Mouse (Mus musculus) right cerebral cortex, postnatal 10 days (tissue): Measurements from ENCODE around the gene Irf2.

Source experiments
- DNase-seq, 2 experiments: peaks; one replicate each; pipeline ENCODE4 v3.0.0; 2021; ENCODE audit warnings: low spot score in 2 of 2

Gene Irf2

GRCm38 (mm10) chr8:46843855-46844254 is 104.3 kb downstream of the Irf2 start:
- no peak for DNase-seq

DNA sequence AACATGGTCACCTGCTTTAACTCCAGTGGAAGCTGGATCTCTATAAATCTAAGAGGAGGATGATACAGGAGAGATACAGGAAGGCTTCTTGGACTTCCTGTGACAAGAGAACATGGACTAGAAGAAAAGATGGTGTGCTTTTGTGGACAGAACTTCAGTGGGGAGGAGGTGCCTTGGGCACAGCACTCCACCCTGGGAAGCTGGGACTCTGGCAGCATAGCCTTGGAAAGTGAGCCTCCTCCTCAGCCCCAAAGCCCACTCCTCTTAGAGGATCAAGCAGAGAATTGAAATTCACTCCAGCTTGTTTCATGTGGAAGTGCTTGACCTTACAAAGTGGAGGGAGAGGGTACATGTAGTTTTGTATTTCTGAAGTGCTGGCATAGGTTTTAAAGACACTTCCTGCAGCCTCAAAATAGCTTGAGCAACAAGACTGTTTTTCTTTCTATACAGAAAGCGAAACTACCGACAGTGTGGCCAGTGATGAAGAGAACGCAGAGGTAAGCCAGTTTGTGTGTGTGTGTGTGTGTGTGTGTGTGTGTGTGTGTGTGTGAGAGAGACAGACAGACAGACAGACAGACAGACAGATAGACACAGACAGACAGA is 104.9 kb downstream of the Irf2 start:
- DNase-seq, result no peak

DNA sequence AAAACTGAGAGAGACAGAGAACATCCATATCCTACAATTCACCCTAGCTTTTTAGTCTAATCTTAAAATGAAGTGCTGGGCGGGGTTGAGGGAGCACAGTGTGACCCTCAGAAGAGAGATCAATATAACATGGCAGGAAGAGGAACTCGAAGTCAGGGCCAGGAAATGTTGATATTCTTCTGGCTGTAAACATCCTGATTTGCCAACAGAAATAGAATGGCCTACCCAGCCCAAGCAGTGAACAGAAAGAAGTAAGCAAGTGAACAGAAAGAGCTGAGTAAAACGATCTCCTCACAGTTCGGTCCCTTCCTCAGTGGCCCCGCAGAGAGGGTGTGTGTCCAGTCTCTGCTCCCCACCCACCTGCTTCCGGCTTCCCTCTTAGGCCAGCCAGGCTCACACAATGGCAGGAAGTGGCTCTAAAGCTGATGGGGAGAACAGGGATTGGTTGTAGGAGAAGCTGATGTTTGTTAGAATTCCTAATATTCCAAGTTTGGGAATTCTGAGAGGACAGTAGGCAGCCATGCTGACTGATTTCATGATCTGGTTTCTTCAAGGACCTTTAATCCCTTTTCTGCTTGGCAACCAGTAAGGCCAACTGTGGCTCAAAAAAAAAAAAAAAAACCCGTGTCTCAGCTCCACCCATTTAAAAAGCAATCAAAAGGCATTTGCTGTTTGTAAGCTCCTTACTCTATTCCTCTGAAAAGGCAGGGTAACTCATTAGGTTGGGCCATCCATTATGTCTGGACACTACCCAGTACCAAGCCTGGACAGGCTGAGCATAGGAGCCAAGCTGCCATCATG is 105.6 kb downstream of the Irf2 start:
- peak; percentile 34 to 39 for DNase-seq

DNA sequence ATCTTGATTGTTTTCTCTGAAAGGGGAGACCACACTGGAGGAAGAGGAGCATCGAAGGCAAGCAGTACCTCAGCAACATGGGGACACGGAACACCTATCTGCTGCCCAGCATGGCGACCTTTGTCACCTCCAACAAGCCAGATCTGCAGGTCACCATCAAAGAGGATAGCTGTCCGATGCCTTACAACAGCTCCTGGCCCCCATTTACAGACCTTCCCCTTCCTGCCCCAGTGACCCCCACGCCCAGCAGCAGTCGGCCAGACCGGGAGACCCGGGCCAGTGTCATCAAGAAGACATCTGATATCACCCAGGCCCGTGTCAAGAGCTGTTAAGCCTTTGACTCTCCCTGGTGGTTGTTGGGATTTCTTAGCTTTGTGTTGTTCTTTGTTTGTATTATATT is 106.4 kb downstream of the Irf2 start:
- DNase-seq, result no peak

DNA sequence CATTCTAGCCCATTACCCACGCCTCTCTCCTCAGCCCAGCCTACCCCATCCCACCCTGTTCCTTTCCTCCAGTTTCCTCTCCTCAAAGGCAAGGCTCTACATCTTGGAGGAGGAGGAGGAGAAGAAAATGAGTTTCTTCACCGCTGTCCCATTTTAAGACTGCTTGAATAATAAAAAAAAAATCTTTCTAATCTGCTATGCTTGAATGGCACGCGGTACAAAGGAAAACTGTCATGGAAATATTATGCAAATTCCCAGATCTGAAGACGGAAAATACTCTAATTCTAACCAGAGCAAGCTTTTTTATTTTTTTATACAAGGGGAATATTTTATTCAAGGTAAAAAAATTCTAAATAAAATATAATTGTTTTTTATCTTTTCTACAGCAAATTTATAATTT is 107.4 kb downstream of the Irf2 start:
- DNase-seq, result no peak

- no peak for DNase-seq
These were observed 108.6 kb downstream of the Irf2 start for GRCm38 (mm10) chr8:46848011-46848641.

DNA sequence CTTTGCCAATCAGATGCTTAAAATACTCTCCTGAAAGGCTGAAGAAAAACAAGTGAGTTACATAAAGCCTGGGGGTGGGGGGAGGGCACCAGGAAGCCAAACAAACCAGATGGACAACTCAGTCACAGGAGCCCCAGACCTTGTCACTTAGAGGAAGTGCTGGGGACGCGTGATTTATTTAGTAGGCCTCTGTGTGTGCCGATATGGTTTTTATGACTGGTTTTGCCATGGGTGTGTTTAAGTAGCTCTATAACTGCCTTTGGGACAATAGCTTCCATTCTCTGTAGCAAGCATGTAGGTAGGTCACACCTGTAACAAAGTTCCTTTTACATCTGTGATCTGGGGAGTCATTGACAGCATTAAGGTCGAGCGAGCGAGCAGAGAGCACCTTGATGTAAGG is 109.4 kb downstream of the Irf2 start:
- DNase-seq, result no peak

GRCm38 (mm10) chr8:46849458-46849857 is 109.9 kb downstream of the Irf2 start:
- no peak for DNase-seq

- DNase-seq, result peak; percentile 39 to 58
These were observed 110.8 kb downstream of the Irf2 start for GRCm38 (mm10) chr8:46850258-46850897.

GRCm38 (mm10) chr8:46851560-46851959 is 112.0 kb downstream of the Irf2 start:
- DNase-seq, result no peak

DNA sequence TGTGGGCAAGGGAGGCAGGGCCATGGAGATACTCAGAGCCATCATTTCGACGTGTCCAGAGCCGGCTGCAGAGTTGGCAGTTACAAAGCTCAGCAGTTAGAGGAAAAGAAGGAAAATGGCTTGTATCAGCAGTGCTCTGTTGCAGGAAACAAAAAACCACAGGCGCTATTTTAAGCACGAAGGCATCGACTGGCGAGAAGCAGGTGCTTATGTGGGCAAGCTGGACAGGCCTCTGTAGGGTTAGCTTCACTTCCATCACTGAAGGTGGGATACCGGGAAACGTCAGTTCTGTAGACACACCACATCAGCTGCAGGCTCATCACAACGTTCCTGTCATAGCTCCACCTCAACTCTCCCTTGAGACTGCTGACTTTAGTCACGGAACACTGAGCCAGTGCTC is 112.8 kb downstream of the Irf2 start:
- peak; percentile 39 to 61 for DNase-seq

DNA sequence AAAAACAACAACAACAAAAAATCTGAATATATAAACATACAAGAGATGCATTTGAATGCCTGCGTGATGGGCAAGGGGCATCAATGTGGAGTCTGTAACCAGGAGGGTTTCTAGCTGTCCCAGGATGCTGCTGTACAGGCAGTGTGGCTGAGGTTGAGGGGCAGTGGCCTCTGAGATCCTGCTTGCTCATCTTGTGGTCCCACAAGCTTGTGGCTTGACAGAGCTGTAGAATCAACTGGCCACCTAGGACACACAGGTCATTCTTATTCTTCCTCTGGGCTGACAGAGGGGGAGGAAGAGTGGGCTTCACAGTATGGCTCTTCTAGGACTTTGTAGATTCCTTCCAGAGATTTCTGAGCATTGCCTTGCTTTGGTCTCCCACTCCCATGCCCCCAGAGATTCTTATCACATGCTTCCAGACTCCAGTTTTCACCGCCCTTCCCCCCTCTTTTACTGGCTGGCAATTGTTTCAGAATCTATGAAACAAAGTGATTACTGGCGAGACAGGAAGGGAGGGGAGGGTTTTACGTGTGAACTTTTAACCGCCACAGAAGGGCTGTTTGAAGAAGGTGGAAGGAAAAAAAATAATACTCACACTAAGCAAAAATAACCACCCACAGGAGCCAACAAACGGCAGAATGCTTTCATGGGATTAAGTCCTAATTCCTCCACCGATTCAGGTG is 119.8 kb downstream of the Irf2 start:
- DNase-seq, result no peak

DNA sequence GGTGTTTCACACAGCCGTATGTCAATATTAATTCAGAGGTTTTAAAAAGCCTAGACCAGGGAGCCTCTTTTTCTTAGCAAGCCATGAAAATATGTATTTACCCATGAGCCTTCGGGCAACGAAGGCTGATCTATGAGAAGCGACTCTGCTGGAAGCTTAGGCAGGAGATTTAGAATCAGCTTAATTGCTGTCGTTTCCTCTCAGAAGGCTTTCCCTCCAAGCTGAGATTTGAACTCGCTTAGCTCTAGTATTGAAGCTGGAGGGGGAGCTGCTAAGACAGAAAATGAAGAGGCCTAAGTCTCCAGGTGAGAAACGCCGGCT is 120.3 kb downstream of the Irf2 start:
- DNase-seq, result no peak

DNA sequence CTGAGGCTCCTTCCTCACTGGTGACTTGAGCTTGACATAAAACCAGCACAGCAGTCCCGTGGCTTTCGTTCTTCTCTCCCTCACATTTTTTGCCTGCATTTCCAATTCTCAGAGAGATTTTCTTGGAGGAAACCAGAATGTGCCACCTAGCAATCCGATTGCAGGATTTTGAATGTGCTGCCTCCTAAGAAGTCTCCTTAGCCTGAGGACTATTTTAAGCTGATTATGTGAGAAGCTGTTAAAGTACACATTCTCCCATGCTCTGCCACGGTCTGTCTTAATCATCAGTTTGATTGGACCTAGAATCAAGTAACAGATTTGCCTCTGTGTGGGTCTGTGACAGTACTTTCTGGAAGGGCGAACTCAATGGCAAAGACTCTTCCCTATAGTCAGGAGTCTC is 123.0 kb downstream of the Irf2 start:
- DNase-seq, result no peak

DNA sequence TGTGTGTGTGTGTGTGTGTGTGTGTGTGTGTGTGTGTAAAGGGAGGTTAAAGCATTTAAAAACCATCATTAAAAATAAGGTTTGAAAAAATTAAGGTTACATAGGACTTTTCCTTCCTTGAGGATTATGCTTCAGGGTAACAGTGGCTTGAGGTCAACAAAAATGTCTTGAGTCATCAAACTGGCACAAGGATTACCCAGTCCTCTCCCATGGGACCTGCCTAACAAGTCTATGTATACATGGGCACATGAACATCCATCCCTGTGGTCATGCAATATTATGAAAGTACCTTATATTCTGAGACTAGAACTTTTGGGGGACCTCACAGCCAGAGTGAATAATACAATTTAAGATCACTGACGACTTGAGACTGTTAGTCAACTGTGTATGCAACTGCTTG is 125.9 kb downstream of the Irf2 start:
- DNase-seq, result no peak

- DNase-seq, result no peak
These were observed 127.9 kb downstream of the Irf2 start for GRCm38 (mm10) chr8:46867440-46867839.

GRCm38 (mm10) chr8:46868346-46869065 is 129.0 kb downstream of the Irf2 start:
- DNase-seq, result peak in 1 of 2 experiments; percentile 44

GRCm38 (mm10) chr8:46869521-46869925 is 130.0 kb downstream of the Irf2 start:
- DNase-seq, result no peak

GRCm38 (mm10) chr8:46871086-46871485 is 131.6 kb downstream of the Irf2 start:
- no peak for DNase-seq

GRCm38 (mm10) chr8:46875615-46876293 is 136.2 kb downstream of the Irf2 start:
- no peak for DNase-seq

GRCm38 (mm10) chr8:46881348-46881747 is 141.8 kb downstream of the Irf2 start:
- DNase-seq, result no peak
